Mouse (Mus musculus): ENCODE measurements around the gene Sox14. TPM values are rescaled to one million over a fixed set of nuclear protein-coding genes. Genes with fewer than 3 reads are reported as not detected.

Gene Sox14
- polyA plus RNA-seq, 1 experiment from 2014 or later = not detected

Other genes starting within 250 kb of the Sox14 start
- gene Dzip1l, start 246.7 kb downstream of the Sox14 start, polyA plus RNA-seq (2015; fragmentation: Nextera tagmentation; extraction: Ambion mirVana) = 9.9 and 11.2 TPM in 2 replicates
- gene Cldn18, start 158.9 kb downstream of the Sox14 start, polyA plus RNA-seq (2015; fragmentation: Nextera tagmentation; extraction: Ambion mirVana) = 0.99 and 1.1 TPM in 2 replicates